Mouse (Mus musculus): Measurements from ENCODE around the gene Clec5a. TPM values are rescaled to one million over a fixed set of nuclear protein-coding genes. Genes with fewer than 3 reads are reported as not detected.
"Not testable (repeated sequence)": the region's sequence is repeated elsewhere in the genome, so short reads cannot be mapped to it uniquely, and the experiment has no call there.

The Clec5a gene
- polyA plus RNA-seq (2017; shearing (Covaris generic)) = not detected

GRCm38 (mm10) chr6:40585645-40586044, at the start of gene Clec5a:
TSS of gene Clec5a (minus strand) at chr6:40585821.
- no peak for ATAC-seq

- ATAC-seq = no peak
These were observed 49.0 kb upstream of the Clec5a start for GRCm38 (mm10) chr6:40634640-40635071.

- no peak for ATAC-seq
These were observed 42.9 kb upstream of the Clec5a start, which contains the start of gene Mgam for GRCm38 (mm10) chr6:40628406-40629000. TSS of gene Mgam (plus strand) at chr6:40628831.

GRCm38 (mm10) chr6:40626111-40626510, 40.5 kb upstream of the Clec5a start:
- no peak for ATAC-seq

- no peak for ATAC-seq
These were observed 32.3 kb upstream of the Clec5a start for GRCm38 (mm10) chr6:40617965-40618364.

GRCm38 (mm10) chr6:40613260-40613852, 27.7 kb upstream of the Clec5a start, which contains the start of gene Tas2r138:
TSS of gene Tas2r138 (minus strand) at chr6:40613310.
- no peak for ATAC-seq

- no peak for ATAC-seq
These were observed 24.6 kb upstream of the Clec5a start for GRCm38 (mm10) chr6:40610244-40610643.

- no peak for ATAC-seq
These were observed 21.8 kb upstream of the Clec5a start for GRCm38 (mm10) chr6:40607431-40607830.

GRCm38 (mm10) chr6:40598546-40598945, 12.9 kb upstream of the Clec5a start:
- ATAC-seq = not testable (repeated sequence)

- no peak for ATAC-seq
These were observed 9.4 kb upstream of the Clec5a start for GRCm38 (mm10) chr6:40594804-40595550.

- ATAC-seq = no peak
These were observed 2.7 kb upstream of the Clec5a start for GRCm38 (mm10) chr6:40588346-40588745.

- ATAC-seq = no peak
These were observed 1.3 kb downstream of the Clec5a start for GRCm38 (mm10) chr6:40584336-40584735.

- no peak for ATAC-seq
These were observed 9.3 kb downstream of the Clec5a start for GRCm38 (mm10) chr6:40576305-40576704.

- ATAC-seq = no peak
These were observed 12.0 kb downstream of the Clec5a start for GRCm38 (mm10) chr6:40573618-40574017.

GRCm38 (mm10) chr6:40569187-40569586, 16.4 kb downstream of the Clec5a start, which contains the start of gene Olfr460:
TSS of gene Olfr460 (plus strand) at chr6:40569487.
- no peak for ATAC-seq

- ATAC-seq = no peak
These were observed 30.7 kb downstream of the Clec5a start, which contains the start of gene Olfr461 for GRCm38 (mm10) chr6:40554950-40555349. TSS of gene Olfr461 (minus strand) at chr6:40555050.

GRCm38 (mm10) chr6:40544690-40545089, 40.9 kb downstream of the Clec5a start:
- no peak for ATAC-seq

Other genes starting within 250 kb of the Clec5a start
- 1 to 10 TPM; 4.9 to 6.1 TPM for gene E330009J07Rik, start 149.7 kb downstream of the Clec5a start, polyA plus RNA-seq (2017; shearing (Covaris generic))
- under 1 TPM; 0.15 TPM for gene Wee2, start 146.7 kb downstream of the Clec5a start, polyA plus RNA-seq (2017; shearing (Covaris generic))
- gene Ssbp1, start 114.5 kb downstream of the Clec5a start, polyA plus RNA-seq (2017; shearing (Covaris generic)) = 100 to 1,000 TPM; 109 to 114 TPM
- gene Tas2r137, start 94.6 kb downstream of the Clec5a start, polyA plus RNA-seq (2017; shearing (Covaris generic)) = not detected
- gene Tas2r108, start 92.3 kb downstream of the Clec5a start, polyA plus RNA-seq (2017; shearing (Covaris generic)) = not detected
- gene Prss37, start 66.3 kb downstream of the Clec5a start, polyA plus RNA-seq (2017; shearing (Covaris generic)) = 1 to 10 TPM in 1 of 2 experiments, not detected in 1; 2.5 TPM
- gene Olfr461, start 30.8 kb downstream of the Clec5a start, polyA plus RNA-seq (2017; shearing (Covaris generic)) = not detected
- not detected for gene Olfr460, start 16.3 kb downstream of the Clec5a start, polyA plus RNA-seq (2017; shearing (Covaris generic))
- gene Tas2r138, start 27.5 kb upstream of the Clec5a start, polyA plus RNA-seq (2017; shearing (Covaris generic)) = not detected
- gene Mgam, start 43.0 kb upstream of the Clec5a start, polyA plus RNA-seq (2017; shearing (Covaris generic)) = not detected

Data from activated CD4-positive, CD25-positive, alpha-beta regulatory T cell, adult 4 months (primary cell).